Mouse (Mus musculus) cerebellum, adult 9-11 months (tissue): ENCODE results near the gene Sox5.

Experiments used
- DNase-seq: peaks from one replicate; pipeline ENCODE4 v3.0.0; 2022

The Sox5 gene

DNA sequence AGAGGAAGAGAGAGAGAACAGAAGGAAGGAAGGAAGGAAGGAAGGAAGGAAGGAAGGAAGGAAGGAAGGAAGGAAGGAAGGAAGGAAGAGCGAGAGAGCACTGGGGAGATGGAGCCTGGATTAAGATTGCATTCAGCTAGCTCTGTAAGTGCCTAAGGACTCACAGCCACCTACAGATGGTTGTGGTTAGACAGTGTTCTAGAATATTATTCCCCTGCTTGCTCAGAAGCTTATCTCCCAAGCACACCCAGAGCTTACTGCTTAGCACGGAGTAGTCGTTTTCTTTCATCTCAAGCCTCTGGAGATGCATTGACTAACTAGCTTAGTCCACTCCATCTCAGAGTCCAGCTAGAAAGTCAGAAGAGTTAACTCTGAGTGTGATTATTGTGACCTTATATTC, 770.8 kb downstream of the Sox5 start:
- DNase-seq, result no peak

DNA sequence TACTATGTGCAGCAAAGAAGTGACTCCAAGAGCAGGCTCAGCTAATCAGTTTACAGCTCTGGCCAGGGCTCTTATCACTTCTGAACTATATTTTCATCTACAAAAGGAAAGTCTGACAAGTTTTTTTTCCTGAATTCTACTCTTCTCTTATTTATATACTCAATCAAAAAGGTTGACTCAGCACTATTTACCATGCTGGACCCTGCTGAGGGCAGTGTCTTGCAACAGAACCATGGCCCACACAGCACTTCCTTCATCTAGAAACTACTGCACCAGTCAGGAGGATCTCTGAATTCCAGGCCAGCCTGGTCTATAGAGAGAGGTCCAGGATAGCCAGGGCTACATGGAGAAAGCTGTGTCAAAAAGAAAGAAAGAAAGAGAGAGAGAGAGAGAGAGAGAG, 771.5 kb downstream of the Sox5 start:
- DNase-seq, result no peak

DNA sequence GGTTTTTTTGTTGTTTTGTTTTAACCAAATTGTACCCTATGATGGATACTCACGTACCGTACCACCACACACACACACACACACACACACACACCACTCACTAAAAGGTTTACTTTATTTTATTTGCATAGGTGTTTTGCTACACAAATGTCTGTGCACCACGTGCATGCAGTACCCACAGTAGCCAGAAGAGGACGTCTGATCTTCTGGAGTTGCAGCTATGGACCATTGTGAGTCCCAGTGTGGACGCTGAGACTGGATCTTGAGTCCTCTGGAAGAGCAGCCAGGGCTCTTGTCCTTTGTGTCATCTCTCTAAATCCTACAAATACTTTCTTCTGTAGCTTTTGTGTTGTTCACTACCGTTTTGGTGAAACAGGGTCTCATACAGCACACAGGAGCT, 776.6 kb downstream of the Sox5 start:
- DNase-seq, result no peak

DNA sequence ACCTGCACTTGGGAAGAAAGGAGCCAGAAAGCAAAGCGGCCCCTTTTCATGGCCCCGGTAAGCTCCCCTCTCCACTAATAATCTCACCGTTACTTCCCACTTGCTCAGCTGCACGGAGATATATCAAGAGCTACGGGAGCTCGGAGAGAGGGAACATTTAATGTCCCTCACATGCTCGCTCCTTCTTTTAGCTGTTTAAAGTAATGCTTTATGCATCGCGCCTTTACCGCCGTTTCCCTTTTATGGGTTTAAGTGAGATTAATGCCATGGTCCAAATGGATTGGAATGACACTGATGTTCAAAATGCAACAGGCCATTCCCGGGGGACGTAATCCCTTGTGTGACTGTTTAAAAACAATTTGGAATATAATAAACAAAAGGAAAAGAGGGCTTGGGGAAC, 783.6 kb downstream of the Sox5 start:
- DNase-seq, result no peak

DNA sequence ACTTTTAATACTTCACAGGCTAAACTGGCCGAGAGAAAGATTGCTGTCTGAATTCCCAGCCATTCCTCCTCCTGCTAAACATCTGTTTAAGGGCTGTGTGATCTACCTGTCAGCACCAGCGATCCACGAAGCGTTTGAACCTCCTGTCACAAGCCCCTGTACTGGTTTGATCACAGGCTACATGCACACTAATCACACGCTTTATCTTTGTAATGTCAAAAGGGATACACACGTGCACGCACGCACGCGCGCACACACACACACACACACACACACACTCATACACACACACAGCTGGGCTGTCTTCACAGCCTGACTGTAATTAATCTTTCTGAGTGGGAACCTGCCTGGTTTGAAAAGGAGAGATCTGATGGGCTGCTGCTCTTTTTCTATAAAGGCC, 784.2 kb downstream of the Sox5 start:
- DNase-seq, result no peak

DNA sequence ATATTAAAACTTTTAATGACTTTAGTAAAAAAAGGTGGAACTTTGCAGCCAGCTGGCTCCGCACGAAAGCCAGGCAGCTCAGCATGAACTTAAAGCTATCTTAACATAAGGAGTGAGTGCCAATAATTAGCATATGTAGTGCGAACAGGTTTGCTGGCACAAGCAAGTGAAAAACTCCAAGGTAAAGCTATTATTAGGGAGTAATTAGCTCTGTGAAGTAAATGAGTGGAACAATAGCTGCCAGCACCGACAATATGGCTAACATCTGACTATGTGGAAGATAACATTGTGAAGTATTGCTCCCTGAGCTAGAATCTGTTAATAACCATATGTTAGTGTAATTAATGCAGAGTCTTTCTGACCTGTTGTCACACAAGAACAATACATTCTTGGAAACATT, 786.7 kb downstream of the Sox5 start:
- peak; percentile 13 for DNase-seq

DNA sequence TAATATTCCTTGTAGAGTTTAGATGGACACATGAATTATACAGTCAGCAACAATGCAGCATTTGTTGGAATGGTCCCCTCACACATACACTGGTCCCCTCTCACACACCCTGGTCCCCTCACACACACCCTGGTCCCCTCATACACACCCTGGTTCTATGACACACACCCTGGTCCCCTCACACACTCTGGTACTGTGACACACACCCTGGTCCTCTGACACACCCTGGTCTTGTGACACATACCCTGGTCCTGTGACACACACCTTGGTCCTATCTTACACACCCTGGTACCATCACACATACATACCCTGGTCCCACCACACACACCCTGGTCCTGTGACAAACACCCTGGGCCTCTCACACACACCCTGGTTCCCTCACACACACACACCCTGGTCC, 794.2 kb downstream of the Sox5 start:
- no peak for DNase-seq

DNA sequence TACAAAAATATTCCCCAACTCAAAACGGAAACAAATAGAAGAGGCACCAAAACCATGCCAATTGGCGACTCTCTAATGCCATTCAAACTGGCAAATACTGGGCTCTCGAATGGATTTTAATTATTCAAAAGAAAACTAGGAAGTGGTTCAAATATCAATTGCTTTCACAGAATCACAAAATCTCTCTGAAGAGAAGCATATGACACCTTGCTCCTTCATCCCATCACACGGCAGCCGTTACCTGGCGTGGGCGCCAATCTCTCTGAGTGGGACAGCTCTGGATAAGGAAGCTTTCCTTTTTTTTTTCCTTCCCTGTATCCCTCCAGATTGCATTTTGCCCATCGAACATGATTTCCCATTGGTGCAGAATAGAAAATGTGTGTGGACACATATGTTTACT, 801.6 kb downstream of the Sox5 start:
- DNase-seq, result no peak

DNA sequence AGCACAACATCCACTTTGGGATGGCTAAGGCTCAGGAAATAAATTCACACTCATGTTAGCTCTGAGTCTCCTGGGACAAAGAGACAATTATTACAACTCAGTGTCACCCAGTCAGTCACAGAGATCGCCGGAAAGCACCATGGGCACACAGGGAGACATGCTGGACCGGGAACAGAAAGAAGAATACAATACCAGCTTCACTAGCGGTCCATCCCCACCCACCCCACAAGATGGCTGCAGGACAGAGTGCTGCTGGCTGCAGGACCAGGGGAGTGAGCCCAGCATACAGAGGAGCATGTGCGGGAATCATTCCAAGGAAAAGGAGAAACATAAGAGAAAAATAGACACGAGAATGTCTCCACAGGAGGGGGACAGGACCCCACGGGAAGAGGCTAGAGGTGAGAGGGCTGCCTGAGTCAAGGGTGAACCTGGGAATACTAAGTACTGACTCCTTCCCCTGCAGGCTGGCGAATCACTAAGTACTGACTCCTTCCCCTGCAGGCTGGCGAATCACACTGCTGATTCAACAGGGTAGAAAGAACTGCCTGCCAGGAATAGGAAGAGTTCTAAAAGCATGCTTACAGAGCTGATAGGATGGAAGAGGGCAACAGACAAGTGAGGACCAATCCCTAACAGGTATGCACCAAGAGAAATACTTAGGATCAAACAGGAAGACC, 813.9 kb downstream of the Sox5 start:
- no peak for DNase-seq

DNA sequence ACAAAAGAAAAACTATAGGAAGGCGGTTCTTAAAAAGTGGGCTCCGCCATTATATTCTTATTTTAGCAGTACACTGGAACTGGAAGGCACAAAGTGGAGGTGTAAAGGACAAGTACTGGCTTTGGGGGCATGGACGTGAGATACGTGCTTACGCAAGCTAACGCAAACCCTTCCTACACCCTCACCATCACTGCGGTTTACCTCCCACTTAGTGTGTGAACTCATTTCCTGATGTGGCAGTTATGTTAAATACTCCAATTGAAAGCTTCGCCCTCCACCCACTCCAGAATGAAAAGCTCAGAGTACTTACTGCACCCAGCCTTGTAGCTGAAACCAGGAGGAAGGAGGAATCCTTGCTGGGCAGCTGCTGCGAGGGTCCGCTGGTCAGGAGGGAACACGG, 821.3 kb downstream of the Sox5 start:
- DNase-seq, result no peak

DNA sequence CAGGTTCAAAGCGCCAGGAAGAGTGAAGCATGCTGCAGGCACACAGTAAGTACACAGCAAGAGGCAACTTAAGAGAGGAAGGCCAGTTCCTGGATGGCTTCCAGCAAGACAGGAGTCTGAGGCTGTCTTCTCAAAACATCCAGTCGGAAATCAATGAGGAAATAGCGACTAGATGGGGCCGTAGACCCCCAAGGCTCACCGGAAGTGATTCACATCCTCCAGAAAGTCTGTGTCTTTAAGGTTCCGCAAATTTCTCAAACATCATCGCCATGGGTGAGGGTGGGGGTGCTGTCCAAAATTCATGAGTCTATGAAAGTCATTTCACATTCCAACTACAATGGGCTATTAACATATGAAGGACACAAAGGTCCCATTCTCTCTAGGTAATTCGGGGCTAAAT, 821.7 kb downstream of the Sox5 start:
- no peak for DNase-seq

DNA sequence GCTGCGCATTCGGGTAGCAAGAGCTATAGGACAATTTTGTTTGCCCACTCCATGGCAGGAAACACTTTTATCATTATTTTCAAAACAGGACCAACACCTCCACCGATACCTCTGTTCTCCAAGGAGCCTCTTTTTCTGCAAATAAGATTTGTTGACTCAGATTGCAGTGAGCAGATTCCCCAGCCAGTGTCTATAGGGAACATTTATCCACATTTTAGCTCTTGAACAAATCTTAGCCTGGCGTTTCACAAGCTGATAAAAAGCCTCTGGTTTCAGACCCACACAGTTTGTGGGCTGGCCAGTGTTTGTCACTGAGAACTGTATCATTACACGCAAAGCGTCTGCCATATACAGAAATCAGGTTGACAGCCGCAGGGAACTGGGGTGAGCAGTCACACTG, 823.4 kb downstream of the Sox5 start:
- no peak for DNase-seq

DNA sequence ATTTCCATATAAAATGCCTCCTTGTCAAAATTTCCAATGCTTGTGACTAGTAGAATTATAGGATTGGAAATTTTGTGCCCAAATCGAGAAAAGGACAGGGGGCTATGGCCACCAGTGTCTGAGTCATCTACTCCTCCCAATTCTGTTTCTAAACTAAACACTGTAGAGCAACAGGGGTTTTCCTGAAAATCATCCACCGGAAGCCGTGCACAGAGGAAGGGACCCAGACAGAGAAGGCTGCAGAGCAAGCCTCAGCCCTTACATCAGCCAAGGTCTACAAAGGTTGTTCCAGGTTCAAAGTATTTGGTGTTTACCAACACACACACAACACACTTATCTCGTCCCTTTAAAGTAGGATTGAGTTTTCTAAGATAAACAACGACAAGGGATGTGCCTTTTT, 824.7 kb downstream of the Sox5 start:
- DNase-seq, result no peak

DNA sequence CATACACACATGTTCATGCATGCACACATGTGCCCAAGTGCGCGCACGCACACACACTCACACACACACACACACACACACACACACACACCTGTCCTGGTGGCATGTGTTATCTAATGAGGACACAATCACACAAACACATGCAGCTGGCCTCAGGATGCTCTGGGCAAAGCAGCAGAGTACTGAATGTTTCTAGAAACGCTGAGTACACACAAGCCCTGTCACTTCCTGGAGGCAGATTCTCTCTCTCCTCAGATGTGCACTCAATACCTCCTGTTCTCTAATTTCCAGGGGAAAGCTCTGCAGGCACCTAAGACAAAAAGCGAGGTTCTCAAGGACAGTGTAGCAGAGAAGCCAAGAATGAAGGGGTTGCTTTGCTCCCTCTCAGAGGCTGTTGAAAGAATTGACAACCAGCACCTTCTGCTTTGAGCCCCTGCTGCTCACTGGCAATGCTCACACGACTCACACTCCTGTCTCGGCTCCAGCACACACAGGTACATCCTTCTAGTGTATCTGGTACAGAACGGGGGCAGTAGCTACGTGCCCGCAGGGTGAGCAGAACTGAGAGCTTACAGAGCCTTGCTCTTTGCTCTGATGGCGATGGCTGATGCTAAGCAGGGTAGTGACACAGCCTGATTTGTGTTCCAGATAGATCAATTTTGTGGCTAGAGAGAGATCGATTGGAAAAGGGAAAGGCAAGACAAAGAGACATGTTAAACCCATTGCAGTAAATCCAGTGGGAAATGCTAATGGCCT, 833.0 kb downstream of the Sox5 start:
- DNase-seq, result no peak

DNA sequence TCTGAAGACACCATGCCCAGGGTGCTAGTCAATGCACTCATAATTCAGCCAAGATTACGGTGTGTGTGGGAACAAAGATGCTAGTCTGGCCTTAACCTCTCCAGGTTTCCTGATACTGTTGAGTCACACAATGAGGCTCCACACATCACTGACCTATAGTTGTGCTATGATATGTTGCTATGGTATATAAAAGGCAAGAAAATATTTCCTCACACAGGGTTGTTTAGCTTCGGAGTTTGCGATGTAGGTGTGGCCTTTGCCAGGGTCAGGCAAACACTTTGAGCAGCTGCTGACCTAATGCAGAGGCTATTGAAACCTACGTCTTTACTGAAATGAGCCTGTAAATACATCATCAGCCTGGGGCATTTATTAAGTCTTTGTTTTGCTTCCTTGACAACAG, 833.7 kb downstream of the Sox5 start:
- no peak for DNase-seq

DNA sequence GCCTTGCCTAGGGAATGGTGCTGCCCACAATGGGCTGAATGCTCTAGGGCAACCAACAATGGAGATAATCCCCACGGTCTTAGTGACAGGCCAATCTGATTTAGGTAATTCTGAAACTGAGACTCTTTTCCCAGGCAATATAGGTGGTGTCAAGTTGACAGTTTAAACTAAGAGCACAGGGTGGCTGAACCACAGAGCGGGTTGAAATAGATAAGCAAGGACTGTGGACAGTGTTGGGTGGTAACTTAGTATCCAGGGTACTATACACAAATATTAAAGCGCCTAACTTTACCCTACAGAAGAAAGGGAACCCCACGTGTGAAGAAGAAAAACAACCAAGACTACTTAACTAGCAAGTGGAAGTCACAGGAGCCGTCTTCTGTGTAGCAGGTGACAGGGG, 838.7 kb downstream of the Sox5 start:
- no peak for DNase-seq

DNA sequence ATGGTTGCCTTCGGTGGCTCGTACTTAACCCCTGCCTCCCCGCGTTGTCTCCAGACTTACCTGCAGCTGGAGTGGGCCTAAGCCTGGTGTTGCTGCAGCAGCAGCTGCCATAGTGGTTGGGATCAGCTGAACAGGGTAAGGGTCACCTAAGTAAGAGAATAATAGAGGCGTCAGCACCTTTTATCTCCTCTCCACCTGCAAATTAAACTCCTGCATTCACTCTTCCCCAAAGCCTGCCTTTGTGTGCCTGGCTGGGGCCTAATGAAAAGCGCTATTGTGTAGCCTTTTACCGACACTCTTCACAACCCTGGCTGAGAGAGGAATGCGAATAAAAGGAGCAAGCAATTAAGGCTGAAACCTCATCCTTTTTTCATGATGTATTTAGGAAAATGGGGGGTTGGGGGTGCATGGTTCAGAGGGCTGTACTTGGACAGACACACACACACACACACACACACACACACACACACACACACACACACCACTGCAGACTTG, 840.4 kb downstream of the Sox5 start:
- DNase-seq, result no peak

DNA sequence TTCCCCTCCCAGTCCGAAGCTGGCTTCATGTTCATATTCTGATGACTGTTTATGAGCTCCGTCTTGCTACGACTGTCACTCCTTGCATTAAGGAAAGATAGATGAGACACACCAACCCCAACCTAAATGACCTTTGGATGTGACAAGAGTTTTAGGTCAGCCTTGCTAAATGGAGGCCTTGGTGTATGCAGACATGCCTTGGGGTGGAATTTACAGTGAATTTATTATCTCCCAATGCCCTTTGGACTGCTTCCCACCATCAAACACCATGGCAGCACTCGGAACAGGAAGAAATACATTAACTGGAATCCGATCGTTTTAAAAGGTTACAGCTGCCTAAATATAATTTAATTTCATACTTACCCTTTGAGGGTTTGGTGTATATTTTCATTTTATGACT, 858.6 kb downstream of the Sox5 start:
- no peak for DNase-seq

DNA sequence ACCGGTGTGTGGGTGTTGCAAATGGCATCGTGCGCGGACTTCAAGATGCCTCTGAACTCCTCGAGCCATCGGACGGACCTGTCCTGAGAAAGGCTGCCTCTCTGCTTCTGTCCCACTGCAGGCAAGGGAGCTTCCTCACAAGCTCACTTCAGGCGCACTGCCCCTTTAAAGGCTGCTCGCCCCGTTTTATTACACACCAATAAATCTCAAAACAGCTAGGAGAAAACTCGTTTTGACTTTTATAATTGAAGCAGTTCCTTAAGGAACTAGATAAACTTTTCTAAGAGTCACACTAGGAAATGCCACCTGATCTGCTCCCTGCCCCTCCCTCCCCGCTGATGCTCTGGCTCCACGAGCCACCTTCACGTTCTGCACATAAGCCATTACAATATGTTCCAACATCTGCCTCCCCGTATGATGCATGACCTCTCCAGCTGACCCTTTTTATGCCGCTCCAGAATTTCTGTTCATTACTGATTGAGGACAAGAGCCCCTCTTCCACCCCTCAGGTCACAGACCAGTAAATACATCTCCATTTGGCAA, 863.3 kb downstream of the Sox5 start:
- DNase-seq, result no peak

DNA sequence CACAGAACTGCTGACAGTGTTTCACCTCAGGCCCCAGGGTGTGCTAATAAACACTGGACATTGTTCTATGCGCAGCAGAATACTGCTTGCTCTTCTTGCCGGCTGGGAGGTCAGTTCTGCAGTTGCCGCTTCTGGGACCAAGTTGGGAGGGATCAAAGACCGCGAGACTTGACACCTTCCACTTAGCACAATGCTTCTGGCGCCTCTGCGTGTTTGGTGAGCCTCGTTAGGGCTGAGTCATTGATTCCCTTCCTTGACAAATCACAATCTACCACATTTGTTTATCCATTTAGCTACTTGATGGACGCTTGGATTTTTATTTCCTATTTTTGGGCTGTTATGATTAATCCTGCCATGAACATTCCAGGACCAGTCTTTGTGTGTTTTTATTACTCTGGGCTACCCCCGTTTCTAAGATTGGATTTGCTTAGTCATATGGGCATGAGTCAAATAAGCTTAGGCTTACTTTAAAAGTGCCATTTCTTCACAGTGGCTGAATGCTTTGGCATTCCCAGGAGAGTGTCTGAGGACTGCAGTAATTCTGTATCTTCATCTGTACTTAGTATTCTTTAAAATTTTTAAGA, 865.5 kb downstream of the Sox5 start:
- DNase-seq, result no peak

DNA sequence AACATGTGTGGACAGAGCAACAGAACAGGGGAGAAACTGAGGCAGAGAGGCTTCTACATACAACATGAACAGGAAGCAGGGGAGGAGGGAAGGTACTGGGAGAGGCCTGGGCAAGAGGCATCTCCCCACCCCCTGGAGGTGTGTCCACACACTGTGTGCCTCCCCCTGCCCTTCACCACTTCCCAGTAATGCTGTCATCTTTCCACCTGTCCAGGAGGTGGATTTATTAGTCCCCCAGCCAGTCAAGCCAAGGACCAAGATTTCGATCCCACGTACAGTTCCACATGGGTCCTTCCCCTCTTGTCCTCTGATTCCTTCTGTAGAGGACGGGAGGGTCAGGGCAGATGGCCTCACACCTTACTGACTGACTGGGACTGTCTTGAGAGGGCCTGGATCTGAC, 866.1 kb downstream of the Sox5 start:
- no peak for DNase-seq

DNA sequence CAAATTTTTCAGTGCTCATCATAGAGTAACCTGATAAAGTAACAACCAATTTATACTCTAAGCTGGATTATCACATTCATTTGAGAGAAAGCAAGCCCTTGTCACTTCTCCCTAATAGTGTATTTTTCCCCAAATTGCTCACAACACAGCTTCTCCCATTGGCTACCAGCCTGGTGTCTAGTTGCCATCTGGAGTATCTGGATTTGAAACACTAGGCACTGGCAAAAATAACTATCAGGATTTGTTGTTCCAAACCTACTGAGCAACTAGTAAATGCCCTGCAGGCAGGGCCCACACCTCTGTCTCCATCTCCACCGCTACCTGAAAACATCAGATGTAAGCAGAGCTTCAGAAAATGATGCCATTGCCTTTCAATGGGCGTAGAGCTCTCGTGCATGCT, 869.5 kb downstream of the Sox5 start:
- DNase-seq, result no peak

DNA sequence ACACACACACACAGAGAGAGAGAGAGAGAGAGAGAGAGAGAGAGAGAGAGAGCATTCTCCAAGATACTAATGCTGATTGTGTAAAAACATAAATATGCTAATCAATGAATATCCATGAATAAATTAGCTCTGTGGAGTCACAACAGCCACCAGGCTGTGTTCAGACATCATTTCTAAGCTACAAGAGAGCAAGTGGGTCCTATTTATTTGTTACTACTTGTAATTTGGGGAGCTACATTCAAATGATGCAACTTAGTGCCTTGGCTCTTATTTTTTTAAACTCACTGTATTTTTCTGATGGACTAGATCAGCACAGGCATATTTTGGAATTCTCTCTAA, 877.1 kb downstream of the Sox5 start:
- no peak for DNase-seq

DNA sequence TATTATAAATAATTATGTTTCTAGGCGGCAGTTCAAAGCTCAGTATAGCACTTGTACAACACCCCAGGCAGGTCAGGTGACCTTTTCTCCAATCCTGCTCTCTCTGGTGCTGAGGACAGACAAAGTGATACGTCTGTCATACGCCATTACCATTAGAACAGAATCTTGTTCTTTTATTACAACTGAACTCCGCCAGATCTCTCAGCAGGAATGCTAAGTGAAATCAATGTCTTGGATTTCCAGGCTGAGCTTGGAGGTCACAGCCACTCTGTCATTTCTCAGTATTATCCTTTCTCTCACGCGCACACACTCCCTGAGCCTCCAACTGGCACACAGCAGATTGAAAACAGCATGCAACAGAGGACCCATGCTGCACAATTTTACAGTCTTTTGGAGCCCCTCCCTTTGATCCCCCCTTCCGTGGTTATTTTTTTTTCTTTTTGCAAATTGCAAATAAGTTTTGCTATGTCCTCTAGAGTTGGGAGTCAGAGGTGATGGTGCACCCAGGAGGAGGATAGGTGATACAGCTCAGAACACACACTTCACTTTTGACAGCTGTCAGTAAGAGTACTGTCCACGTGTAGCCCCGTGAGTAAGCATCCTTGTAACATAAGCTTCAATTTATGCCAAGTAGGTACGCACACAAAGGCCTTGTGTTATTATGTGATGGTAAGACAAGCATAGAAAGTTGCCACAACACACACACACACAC, 877.6 kb downstream of the Sox5 start:
- DNase-seq, result no peak
